In the genomic region with DNA sequence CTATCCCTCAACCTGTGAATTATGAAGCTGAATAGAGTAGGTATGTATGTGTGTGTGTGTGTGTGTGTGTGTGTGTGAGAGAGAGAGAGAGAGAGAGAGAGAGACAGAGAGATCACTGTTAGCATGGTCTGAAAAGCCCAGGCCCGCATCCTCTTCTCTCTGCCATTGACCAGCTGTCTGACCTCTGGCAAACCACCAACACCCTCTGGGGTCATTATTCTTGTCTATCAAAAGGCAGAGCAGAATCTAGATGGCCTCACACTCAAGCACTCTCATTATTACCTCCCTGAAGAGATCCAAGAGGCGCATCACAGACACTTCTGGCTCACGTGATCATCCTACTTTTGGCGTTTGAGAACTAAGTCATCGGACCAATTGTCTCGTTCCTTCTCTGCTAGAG, we compare ENCODE assay signal across 12 mouse cellular contexts.
"Had no signal": no experiment of that assay in that cellular context is flagged by ENCODE, and none has a peak within 500 bp of the region (broad histone marks: within the 10 kb centered on the region; RNA-seq: fewer than 3 reads in every experiment).

No protein-coding gene starts in this region.

- DNase-seq: gastrocnemius, postnatal 14 days; gastrocnemius, postnatal 36 days; heart, adult 11 months; heart, adult 2 months; heart, postnatal 14 days; heart, postnatal 36 days; kidney, adult 18-20 months; kidney, adult 8-10 months; kidney, postnatal 14 days; layer of hippocampus, adult 9-11 months; layer of hippocampus, postnatal 36 days; left cerebral cortex, postnatal 4 days had no signal
